Mouse (Mus musculus): ENCODE data around the gene Gtf2ird1.

The Gtf2ird1 gene

GRCm38 (mm10) chr5:134314068-134314674 is 142.3 kb downstream of the Gtf2ird1 start:
- DNase-seq (ENCODE audit: low spot score in 2 of 2), result no peak

- peak; percentile 96 to 97 for DNase-seq (ENCODE audit: low spot score in 2 of 2)
Observed at GRCm38 (mm10) chr5:134313451-134314067, 143.0 kb downstream of the Gtf2ird1 start.

GRCm38 (mm10) chr5:134312691-134313450 is 143.6 kb downstream of the Gtf2ird1 start:
- peak; percentile 68 to 71 for DNase-seq (ENCODE audit: low spot score in 2 of 2)

- no peak for DNase-seq (ENCODE audit: low spot score in 2 of 2)
Observed at GRCm38 (mm10) chr5:134311894-134312411, 144.6 kb downstream of the Gtf2ird1 start.

- DNase-seq (ENCODE audit: low spot score in 2 of 2), result no peak
Observed at GRCm38 (mm10) chr5:134310201-134310600, 146.3 kb downstream of the Gtf2ird1 start.

GRCm38 (mm10) chr5:134309345-134309744 is 147.2 kb downstream of the Gtf2ird1 start:
- DNase-seq (ENCODE audit: low spot score in 2 of 2), result no peak

Data from right cerebral cortex, postnatal 10 days (tissue).